Mouse (Mus musculus) intestine, embryonic 14.5 days (tissue): ENCODE data around the gene Gm13694. TPM values are rescaled to one million over a fixed set of nuclear protein-coding genes. Genes with fewer than 3 reads are reported as not detected.

Source experiments
- ATAC-seq: fragments of 200-750 bp; cut with Nextera tagmentation; replicated peaks from 2 replicates; pipeline ENCODE4 v1.8.0; 2017; ENCODE audit warnings: low read depth, moderate number of reproducible peaks, moderate TSS enrichment, moderate library complexity; ENCODE audit not compliant: low FRiP score, low TSS enrichment
- DNase-seq: peaks from one replicate; pipeline ENCODE4 v3.0.0-alpha.2; 2018; ENCODE audit warnings: low spot score
- H3K27ac ChIP-seq: fragments of 300-500 bp; sonication (generic); 2 replicates; pipeline ENCODE4 v1.5.1; 2014; ENCODE audit warnings: low read depth, mild to moderate bottlenecking, control low read depth
- H3K27me3 ChIP-seq: fragments of 300-500 bp; sonication (generic); replicated peaks from 2 replicates; pipeline ENCODE4 v1.6.1; 2014; ENCODE audit warnings: low read length, control low read depth; ENCODE audit not compliant: control insufficient read depth, insufficient read depth
- H3K36me3 ChIP-seq: fragments of 300-500 bp; sonication (generic); 2 replicates; pipeline ENCODE4 v1.6.1; 2014; ENCODE audit warnings: low read length, control low read depth; ENCODE audit not compliant: control insufficient read depth, insufficient read depth
- H3K4me1 ChIP-seq: fragments of 300-500 bp; sonication (generic); replicated peaks from 2 replicates; pipeline ENCODE4 v1.6.1; 2014; ENCODE audit warnings: low read length, control low read depth, mixed read lengths; ENCODE audit not compliant: control insufficient read depth, insufficient read depth
- H3K4me2 ChIP-seq: fragments of 300-500 bp; sonication (generic); 2 replicates; pipeline ENCODE4 v1.6.1; 2014; ENCODE audit warnings: low read length
- H3K4me3 ChIP-seq: fragments of 300-500 bp; sonication (generic); 2 replicates; pipeline ENCODE4 v1.5.1; 2014; ENCODE audit warnings: low read depth, low read length, control low read depth, mixed read lengths
- H3K9ac ChIP-seq: fragments of 300-500 bp; sonication (generic); 2 replicates; pipeline ENCODE4 v1.6.1; 2014; ENCODE audit warnings: mild to moderate bottlenecking, low read length
- H3K9me3 ChIP-seq: fragments of 300-500 bp; sonication (generic); 2 replicates; pipeline ENCODE4 v1.6.1; 2016; ENCODE audit warnings: low read length, control low read depth; ENCODE audit not compliant: control insufficient read depth
- WGBS: fragments of 180-500 bp; shearing (Covaris S2); extraction: QIAGEN DNeasy Blood & Tissue Kit; methylation state at CpG from one replicate; pipeline ENCODE4 v1.1.7; 2014; 5-methylcytosine and 5-hydroxymethylcytosine counted together
- polyA plus RNA-seq: library from polyadenylated mRNA; unstranded; fragments of >200 nt; fragmentation: Nextera tagmentation; extraction: Ambion mirVana; gene quantifications from 2 replicates; pipeline ENCODE4 v1.2.1, GENCODE M21; 2014

Gm13694 gene
- polyA plus RNA-seq, 1 experiment from 2014 or later: not detected

- ATAC-seq (no peak), DNase-seq (no peak)
- Histone ChIP-seq H3K4me2 (no peak overlapping the region), H3K4me1 (no peaks in the 10 kb centered on the region; the same call in 1 of the 2 replicates), H3K9ac (no peak overlapping the region), H3K4me3 (no peak overlapping the region), H3K36me3 (no peaks in the 10 kb centered on the region), H3K9me3 (no peaks in the 10 kb centered on the region), H3K27ac (no peak overlapping the region), H3K27me3 (no peaks in the 10 kb centered on the region)
- 60% methylated on average over 8 of the region's 8 CpGs for WGBS
Observed at GRCm38 (mm10) chr2:84019519-84020305, 41.0 kb downstream of the Gm13694 start.

GRCm38 (mm10) chr2:84021930-84022329 lies 43.2 kb downstream of the Gm13694 start:
- Histone ChIP-seq H3K36me3 (no peaks in the 10 kb centered on the region), H3K9me3 (no peaks in the 10 kb centered on the region), H3K27ac (no peak overlapping the region), H3K4me1 (no peaks in the 10 kb centered on the region; the same call in 1 of the 2 replicates), H3K27me3 (no peaks in the 10 kb centered on the region), H3K4me3 (no peak overlapping the region), H3K4me2 (no peak overlapping the region), H3K9ac (no peak overlapping the region)
- DNase-seq (no peak), ATAC-seq (no peak)
- WGBS: 90% methylated on average over 2 of the region's 2 CpGs

- Histone ChIP-seq H3K36me3 (no peaks in the 10 kb centered on the region), H3K4me1 (no peaks in the 10 kb centered on the region; the same call in 1 of the 2 replicates), H3K9me3 (no peaks in the 10 kb centered on the region), H3K27me3 (no peaks in the 10 kb centered on the region), H3K4me2 (no peak overlapping the region), H3K27ac (no peak overlapping the region), H3K4me3 (no peak overlapping the region), H3K9ac (no peak overlapping the region)
- no peak for ATAC-seq
- 83% methylated on average over 2 of the region's 2 CpGs for WGBS
- no peak for DNase-seq
Observed at GRCm38 (mm10) chr2:84022905-84023304, 44.2 kb downstream of the Gm13694 start.

- ATAC-seq (no peak), DNase-seq (no peak)
- Histone ChIP-seq H3K27ac (no peak overlapping the region), H3K9me3 (no peaks in the 10 kb centered on the region), H3K4me3 (no peak overlapping the region), H3K36me3 (no peaks in the 10 kb centered on the region), H3K9ac (no peak overlapping the region), H3K4me2 (no peak overlapping the region), H3K4me1 (no peaks in the 10 kb centered on the region; the same call in 1 of the 2 replicates), H3K27me3 (no peaks in the 10 kb centered on the region)
- 82% methylated on average over 2 of the region's 2 CpGs for WGBS
Observed at GRCm38 (mm10) chr2:84023319-84023718, 44.6 kb downstream of the Gm13694 start.

- no peaks in the 10 kb centered on the region for H3K9me3 ChIP-seq
- no peak overlapping the region for H3K9ac ChIP-seq
- H3K36me3 ChIP-seq: no peaks in the 10 kb centered on the region
- no peaks in the 10 kb centered on the region for H3K4me1 ChIP-seq
- DNase-seq (no peak), ATAC-seq (no peak)
- no peaks in the 10 kb centered on the region for H3K27me3 ChIP-seq
- H3K4me3 ChIP-seq: no peak overlapping the region
- 71% methylated on average over 4 of the region's 4 CpGs for WGBS
- H3K27ac ChIP-seq: no peak overlapping the region
- H3K4me2 ChIP-seq: no peak overlapping the region
Observed at GRCm38 (mm10) chr2:84025217-84025616, 46.5 kb downstream of the Gm13694 start.

Other genes starting within 250 kb of the Gm13694 start
- 13.9 and 18.4 TPM in 2 replicates for gene Fam171b, start 166.3 kb upstream of the Gm13694 start, polyA plus RNA-seq
- gene Zswim2, start 37.7 kb upstream of the Gm13694 start, polyA plus RNA-seq: not detected in 2 replicates
- gene Gm13698, start 23.2 kb upstream of the Gm13694 start, polyA plus RNA-seq: not detected in 2 replicates
- not detected in 2 replicates for gene Gm13693, start 17.4 kb upstream of the Gm13694 start, polyA plus RNA-seq
- not detected in 2 replicates for gene Gm13695, start 11.6 kb upstream of the Gm13694 start, polyA plus RNA-seq
- not detected in 2 replicates for gene Gm13696, start 5.8 kb upstream of the Gm13694 start, polyA plus RNA-seq
- gene Gm13697, start 5.8 kb downstream of the Gm13694 start, polyA plus RNA-seq: not detected in 2 replicates
- not detected in 2 replicates for gene Gm13691, start 11.6 kb downstream of the Gm13694 start, polyA plus RNA-seq